Mouse (Mus musculus) thymus, postnatal 25 days (tissue): ENCODE measurements around the gene 2410137M14Rik.
"Not testable (repeated sequence)": the region's sequence is repeated elsewhere in the genome, so short reads cannot be mapped to it uniquely, and the experiment has no call there.

ENCODE experiments used
- DNase-seq: peaks from one replicate; pipeline ENCODE4 v3.0.0; 2022

2410137M14Rik gene

DNA sequence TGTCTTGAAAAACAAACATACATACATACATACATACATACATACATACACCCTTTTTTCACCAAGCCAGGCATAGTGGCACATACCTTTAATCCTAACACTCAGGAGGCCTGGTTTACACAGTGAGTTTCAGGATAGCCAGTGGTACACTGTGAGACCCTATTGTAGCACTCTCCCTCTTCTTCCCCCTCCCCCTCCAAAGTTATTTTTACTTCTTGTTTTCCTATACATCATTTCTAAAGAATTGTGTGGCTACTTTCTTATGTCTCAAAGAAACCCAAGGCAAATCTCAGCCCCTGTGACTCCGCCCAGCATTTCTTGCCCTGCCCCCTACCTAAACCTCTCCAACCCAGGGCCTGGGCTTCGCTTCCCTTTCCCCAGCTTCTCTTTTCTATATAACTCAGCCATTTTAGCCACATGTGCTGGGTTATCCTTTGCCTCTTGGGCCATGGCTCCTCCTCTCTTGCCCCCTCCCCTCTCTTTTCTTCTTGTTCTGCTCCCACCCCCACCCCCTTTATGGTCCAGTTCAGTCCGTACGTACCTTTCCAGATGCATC, 12.8 kb upstream of the 2410137M14Rik start:
- DNase-seq, result no peak

DNA sequence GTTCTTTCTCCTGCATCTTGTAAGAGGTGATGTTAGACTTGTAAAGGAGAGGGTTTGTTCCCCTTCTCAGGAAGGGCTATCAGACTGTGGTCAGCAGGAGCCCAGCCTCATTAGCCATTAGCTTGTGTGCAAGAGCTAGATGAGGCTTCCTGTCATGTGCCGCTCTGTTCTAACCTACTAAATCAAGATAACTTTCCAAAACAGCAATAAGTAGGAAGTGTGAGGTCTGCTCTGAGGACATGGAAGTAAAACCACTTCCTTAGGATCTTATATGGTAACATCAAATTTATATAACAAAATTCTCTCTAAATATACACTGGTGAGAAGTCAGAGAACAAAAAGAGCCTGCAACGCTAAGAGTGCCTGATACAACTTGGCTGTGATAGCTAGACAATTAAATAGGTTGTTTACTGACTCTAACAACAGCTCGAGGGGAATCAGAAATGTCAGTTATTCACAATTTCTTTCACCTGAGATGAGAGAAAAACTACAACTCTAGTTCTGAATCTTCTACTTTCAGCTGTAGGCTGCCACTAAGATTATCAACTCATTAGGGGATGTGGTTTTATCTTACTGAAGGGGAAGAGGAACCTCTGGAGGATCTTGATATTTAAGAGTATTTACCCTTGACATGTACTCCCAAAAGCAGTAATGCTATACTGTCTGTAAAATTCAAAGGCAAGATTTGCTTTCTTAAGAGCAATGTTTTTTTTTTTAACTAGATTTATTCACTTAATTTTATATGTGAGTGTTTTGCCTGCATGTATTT, 11.5 kb upstream of the 2410137M14Rik start:
- DNase-seq, result no peak

DNA sequence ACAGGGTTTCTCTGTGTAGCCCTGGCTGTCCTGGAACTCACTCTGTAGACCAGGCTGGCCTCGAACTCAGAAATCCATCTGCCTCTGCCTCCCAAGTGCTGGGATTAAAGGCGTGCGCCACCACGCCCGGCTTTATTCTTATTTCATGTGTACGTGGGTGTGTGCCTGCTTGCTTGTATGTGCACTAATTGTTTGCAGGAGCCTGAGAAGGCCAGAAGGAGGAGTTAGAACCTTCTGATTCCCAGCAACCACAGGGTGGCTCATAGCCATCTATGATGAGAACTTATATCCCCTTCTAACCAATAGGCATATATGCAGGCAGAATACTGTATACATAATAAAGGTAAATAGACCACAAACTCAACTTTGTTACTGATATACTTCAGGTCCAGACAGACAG, 9.6 kb upstream of the 2410137M14Rik start:
- not testable (repeated sequence) for DNase-seq

DNA sequence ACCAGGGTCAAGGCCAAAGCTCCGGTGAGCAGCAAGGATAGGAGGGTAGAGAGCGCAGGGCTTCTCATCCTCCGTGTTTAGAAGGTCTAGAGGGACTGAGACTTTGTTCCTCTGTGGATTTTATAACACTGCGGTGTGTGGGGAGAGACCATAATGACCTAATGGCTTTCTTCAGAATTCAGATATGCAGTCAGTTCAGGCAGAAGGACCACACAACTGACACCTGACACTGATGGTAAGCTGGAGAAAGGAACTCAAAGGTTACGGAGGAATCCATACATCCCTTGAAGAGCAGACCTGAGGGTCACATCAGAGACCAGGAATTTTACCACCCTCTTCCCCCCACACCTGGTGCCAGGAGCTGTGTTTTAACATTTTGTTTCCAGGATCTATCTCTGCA, 8.4 kb upstream of the 2410137M14Rik start, which contains the start of gene H2-M5:
H2-M5 (minus strand) TSS at position 101 of the 400 bp plus-strand sequence.
- no peak for DNase-seq

DNA sequence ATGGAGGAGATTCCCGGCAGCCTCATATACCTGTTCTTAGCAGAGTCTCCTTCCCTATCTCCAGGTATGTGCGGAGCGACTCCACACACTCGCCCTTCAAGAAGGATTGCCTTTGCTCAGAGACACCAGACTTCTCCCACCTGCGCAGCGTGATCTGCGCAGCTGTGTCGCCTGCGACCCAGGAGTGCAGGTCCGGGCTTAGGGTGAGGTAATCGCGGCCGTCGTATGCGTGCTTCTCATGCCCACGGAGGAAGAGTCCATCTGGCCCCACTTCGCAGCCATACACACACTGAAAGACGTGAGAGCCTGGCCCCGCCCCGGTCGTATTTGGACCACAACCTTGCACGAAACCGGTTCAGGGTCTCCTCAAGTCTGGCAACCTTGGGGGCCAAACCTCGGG, 7.4 kb upstream of the 2410137M14Rik start:
- no peak for DNase-seq

DNA sequence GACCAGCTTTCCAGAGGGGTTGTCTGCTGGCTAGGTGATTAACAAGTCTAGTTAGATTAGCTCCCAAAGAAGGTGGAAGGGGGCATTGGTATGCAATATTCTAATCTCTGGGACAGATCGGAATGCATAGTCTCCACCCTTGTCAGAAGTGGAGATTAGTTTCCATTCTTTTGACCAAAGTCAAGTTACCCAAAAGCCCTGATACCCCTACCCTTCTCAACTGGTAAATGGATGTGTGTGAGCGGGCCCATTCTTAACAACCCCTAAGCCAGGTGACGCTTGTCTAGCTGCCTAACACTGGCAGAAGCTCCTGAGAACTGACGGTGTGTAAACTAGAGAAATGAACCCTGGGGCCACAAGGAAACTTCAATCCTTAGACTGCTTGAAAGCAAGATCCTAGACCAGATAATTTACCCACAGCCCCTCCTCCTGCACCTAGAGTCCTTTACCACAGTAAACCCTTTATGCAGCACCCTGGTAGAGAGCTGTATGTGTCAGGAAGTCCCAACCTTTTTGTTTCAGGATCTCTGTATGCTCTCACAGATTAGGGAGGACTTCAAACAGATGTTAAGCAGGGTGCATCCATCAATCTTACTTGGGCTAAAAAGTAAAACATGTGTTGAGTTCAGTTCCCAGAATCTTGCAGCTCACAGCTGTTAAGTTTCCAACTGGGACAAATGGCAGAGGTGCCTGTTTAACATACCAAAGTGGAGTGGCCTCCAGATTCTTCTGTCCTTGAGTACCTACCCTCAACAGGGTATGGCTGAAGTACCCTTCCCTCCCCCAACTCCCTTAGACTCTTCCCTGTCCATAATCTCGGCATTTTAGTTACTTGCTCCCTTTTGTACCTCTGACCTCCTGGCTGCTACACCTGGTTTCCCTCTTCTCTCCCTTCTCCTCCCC, 1.5 kb upstream of the 2410137M14Rik start:
- DNase-seq, result peak; percentile 9

DNA sequence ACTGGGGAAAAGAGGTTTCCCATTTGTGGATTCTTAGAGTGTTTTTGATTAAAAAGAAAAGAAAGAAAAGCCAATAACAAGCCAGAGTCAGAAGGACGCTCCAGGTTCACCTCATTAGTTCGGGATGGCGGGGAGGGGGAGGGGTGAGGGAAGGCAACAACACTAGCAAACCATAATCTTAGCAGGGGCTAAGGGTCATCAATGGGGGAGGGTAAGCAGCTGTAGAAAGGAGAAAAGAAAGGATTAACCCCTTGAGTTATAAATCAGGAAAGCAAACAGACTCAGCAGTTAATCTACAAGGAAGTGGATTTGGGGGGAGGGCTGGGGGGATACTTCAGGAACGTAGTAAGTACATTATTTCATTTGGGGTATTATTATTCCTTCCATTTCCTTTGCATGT, 808 bp upstream of the 2410137M14Rik start:
- no peak for DNase-seq

DNA sequence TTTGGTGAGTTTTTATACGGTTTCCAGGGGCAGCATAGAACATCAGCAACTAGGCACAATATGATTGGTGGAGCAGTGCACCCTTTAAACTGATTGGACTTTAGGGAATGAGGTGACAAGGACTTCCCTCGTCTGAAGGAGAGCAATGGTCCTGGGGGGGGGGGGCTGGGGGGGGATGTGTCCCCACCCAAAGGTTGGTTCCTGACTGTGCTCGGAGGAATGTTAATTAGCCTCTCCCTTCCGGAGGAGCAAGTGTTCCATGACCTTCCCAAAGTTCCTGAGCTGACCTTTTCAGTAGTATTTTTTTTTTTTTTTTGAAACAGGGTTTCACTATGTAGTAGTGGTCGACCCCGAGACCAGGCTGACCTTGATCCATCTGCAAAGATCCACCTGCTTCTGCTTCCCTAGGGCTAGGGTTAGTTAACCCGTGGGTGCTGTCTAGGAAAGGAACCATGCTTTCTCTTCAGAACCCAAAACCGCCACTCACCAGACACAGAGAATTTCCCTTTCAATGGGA, 7.7 kb downstream of the 2410137M14Rik start:
- DNase-seq, result no peak

DNA sequence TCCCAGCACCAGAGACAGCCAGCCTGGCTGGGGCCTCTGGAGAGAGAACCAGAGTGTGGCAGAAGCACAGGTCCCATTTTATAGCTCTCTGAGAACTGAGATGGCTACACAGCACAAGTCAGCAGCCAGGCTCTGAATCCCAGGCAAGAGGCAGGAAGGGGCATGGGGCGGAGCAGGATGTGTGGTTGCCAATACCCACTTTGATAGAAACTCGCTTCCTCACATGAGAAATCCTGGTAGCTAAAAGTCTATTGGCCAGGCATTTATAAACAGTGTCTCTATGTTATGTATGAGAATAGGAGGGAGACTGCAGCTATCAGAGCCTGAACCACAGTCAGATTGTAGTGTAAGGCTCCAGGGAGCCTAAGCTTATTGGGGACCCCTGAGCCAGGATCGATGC, 8.2 kb downstream of the 2410137M14Rik start:
- peak; percentile 41 for DNase-seq

DNA sequence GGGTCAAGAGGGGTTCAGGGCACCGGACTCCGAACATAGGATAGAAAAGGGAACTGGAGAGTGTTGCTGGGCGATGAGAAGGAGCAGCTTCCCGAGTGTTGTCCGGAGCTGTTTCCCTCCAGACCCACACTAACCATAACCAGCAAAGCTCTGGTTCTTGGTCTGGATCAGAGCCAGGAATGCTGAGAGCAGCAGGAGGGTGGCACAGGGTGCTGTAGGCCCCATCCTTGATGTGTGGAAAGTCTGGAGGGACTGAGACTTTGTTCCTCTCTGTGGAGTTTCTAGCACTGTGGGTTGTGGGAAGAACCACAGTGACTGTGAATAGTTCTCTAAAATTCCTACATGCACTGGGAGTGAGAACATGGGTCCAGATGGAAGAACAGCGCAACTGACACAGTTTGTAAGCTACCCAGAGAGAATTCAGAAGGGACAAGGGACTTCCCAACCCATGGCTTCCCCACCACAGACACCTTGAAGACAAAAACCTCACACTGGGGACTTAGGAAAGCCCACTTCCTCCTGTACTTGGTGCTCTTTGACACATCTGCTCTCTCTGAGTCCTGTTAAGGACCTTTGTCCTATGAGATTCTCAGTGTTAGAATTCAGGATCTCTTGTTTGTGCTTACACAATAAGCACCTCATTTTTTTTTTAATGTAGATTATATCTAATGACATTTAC, 9.7 kb downstream of the 2410137M14Rik start:
- no peak for DNase-seq

DNA sequence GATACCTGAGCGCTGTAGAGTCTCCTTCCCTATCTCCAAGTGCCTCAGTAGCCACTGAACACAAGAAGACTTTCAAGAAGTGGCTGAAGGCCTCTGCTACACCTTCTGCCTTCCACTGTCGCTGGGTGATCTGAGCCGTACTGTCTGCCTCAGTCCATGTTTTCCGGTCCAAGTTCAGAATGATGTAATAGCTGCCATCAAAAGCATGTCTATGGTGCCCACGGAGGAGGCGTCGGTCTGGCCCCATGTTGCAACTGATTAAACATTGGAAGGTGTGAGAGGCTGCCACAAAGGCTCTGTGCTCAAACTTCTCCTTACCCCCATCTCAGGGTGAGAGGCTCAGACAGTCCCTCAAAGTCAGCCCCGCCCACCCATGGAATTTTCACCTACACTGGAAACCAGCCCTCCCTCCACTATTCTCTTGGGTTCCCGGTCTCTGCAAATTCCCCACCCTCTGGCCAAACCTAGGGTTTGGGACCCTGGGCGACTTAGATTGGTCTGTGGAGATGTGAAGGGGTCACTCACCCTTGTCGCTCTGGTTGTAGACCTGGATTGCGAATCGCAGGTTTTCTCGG, 10.6 kb downstream of the 2410137M14Rik start:
- no peak for DNase-seq

DNA sequence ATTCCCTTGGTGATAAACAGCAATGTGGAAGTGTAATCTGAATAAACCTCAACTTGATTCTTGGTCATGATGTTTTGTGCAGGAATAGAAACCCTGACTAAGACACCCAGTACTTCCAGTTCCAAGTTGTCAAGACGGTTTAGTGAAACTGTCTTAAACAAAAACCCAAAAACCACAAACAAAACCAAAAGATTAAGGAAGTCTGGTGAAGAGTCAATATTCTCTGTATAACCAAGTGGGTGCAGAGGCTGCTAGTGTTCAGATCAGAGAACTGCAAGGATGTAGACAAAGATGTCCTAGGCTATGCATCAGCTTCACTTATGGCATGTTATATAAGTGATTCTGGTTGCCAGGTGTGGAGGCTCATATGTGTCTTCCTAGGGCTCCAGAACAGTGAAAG, 14.2 kb downstream of the 2410137M14Rik start:
- DNase-seq, result no peak

DNA sequence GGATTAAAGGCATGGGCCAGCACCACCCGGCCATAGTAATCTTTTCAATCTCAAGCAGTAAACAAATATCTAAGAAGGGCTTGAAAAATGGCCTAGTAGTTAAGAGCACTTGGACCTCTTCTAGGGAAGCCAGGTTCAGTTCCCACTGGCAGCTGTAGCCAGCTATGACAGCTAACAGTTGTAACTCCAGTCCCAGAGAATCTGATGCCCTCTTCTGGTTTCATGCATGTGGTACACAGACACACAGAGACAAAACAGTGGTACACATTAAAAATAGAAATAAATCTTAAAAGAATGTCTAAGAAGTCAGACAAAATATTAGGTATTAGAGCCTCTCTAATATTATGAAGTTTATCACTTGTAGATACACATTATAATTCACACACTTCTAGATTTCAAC, 19.9 kb downstream of the 2410137M14Rik start:
- no peak for DNase-seq

DNA sequence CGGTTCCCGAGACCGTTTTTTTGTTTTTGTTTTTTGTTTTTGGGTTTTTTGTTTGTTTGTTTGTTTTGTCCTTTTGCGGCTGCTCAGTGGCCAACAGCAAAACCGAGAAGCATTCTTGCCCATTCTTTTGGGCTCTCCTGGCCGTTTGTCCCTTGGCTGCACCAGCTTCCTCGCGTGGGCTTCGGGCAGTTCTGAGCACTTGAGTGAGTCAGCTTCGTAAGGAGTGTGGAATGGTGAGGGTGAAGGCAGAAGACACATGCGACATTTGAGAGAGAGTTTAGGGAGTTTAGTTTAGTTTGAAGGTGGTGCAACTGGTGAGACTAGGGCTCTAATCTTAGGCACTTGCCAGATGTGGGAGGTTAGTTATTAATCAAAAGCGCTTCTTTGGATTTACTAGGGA, 22.2 kb downstream of the 2410137M14Rik start:
- DNase-seq, result no peak

DNA sequence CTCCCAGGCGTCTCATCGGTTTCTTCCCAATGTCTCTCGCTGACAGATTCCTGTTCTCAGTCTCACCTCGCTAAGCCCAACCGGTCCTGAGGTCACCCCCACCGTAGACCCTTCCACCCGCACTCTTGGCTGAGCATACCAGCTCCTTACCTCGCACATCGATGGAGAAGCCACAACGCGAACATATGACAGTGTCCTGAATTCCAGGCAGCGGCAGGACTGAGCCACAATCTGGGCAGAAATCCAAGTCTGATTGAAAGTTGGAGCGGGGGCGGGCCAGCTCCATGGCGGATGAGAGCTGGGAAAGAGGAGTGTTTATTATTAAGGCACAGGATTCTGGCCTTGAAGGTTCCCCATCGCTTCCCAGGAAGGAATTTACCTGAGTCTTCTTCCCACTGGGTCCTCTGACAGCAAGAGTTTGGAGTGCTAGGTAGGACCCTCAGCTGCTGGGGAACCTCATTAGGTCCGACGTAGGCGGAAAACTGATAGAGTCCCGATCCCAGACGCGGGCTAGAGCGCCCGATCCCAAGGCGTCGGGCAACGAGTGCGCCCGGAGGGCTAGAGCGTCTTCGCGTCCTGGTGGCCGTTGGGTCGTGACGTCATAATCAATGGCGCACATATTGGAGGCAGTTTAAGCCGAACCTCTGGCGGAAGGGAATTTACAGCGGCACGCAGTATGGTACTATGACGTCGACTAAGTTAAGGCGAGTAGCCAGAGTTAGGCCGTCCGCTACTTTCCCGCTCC, 22.9 kb downstream of the 2410137M14Rik start, which contains the start of the genes Znrd1 and Znrd1as:
Znrd1 (minus strand) TSS at position 561 of the 745 bp plus-strand sequence.
Znrd1as (plus strand) TSS at position 594 of the 745 bp plus-strand sequence.
- peak; percentile 87 for DNase-seq

DNA sequence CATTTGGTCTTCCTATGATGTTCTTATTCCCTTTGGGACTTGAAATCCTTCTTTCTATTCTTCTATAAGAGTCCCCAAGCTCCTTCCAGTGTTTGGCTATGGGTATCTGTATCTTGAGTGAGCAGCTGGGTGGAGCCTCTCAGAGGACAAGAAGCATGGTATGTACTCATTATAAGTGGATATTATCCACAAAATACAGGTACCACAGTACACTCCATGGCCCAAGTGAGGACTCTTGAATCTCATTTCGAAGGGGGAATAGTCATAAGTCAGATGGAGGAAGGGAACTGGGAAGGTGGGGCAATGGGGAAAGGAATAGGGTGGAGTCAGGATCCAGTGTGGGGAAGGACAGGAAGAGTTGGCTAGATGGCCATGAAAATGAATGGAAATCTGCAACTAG, 28.0 kb downstream of the 2410137M14Rik start:
- DNase-seq, result no peak

DNA sequence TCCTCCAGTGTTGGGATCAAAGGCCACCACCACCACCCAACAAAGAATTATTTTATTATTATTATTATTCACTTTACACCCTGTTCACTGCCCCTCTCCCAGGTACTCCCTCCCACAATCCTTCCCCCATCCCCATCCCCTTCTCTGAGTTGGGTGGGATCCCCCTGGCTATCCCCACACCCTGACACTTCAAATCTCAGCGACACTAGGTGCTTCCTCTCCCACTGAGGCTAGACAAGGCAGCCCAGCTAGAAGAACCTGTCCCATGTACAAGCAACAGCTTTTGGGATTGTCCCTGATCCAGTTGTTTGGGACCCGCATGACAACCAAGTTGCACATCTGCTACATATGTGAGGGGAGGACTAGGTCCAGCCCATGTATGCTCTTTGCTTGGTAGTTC, 28.4 kb downstream of the 2410137M14Rik start:
- no peak for DNase-seq

DNA sequence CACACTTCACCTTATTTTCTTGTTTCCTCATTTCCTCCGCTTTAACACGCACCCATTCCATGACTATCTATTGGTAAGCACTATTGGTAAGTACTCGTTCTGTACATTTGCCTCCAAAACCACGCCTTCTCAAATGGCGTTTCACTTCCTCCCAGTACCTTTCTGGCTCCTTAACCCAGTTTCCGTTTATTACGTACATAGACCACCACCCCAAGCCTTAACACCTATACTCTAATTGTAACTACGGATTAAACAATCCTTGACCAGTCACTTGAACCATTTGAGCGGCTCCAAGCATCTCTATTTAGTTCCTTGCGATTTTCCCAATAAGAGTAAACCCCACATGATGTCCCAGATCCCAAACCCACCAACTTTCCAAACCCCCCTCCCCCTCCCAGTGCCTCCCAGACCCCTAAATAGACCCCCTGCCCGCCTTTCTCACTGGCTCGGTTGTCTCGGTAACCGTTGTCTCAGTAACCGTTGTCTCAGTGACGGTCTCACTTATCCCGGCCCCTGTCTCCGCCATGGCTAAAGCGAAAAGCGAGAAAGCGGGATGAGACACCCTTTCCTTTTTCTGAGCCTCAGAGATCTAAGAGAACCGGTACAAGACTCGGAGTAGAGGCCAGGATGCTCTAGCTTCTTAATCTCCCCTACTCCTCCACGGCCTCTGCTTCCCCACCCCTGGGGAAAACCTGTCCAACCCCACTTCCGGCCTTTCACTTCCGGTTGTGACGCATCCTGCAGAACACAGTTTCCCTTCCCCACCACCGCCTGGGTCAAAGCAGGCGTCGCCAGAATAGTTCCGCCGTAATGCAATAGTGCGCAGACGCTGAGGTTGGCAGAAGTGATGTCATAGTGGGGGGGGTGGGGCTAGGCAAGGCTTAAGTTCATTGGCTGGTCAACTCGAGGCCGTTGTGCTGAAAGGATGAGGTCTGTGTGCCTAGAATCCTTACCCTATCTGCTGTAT, 29.8 kb downstream of the 2410137M14Rik start, which contains the start of gene Ppp1r11:
Ppp1r11 (minus strand) TSS at position 761 of the 967 bp plus-strand sequence.
- DNase-seq, result peak; percentile 94

DNA sequence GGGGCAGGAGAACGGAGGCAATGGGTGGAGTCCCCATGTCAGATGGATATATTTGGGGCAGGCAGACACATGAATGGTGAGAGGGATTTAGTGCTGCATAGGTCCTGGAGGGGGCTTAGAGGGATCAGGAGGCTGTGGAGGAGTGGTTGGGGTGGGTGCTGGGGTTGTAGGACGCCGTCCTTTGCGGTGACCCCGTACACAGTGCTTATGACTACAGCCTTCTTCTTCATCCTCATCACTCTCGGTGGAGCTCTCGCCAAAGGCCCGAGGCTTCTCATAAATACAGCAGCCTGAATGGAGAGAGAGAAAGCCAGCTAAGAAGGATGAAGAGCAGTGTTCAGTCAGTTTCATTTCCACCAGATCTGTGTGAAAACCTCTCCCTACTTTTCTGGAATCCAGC, 31.8 kb downstream of the 2410137M14Rik start:
- no peak for DNase-seq

DNA sequence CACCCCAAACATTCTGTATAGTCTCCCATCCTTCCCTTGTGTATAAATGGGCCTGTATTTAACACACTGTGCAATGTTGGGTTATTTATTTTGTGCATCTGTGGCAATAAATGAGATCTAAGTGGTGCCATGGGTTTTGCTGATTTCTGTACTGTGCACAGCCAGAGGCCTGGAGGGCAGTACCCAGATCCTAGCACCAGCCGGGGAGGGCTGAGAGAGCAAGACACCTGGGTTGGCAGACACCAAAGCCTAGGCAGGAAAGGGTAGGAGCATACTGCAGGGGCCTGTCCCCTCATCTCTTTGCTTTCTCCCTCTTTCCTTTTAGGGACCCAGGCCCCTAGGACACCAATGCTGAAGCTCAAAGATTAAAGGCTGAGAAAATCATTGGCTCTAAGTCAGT, 32.8 kb downstream of the 2410137M14Rik start:
- no peak for DNase-seq
